Mouse (Mus musculus): ENCODE measurements around the gene Tma7.
A peak's percentile ranks its signal among the peaks of the same experiment; 100 is the strongest.

- TF ChIP-seq CTCF (IDR thresholded peaks at IDR 0.05; ENCODE audit: control insufficient read depth, insufficient read depth, insufficient read length) (peak; percentile 81), FOSL1 (IDR thresholded peaks at IDR 0.05; ENCODE audit: insufficient read depth, low read length, poor library complexity, severe bottlenecking) (no peak)
Measured at GRCm38 (mm10) chr9:109059136-109059903, 23.1 kb downstream of the Tma7 start, which contains the start of gene Trex1.

Data from C2C12 (cell line).